Mouse (Mus musculus): Measurements from ENCODE around the gene Pou5f1. TPM values are rescaled to one million over a fixed set of nuclear protein-coding genes. Genes with fewer than 3 reads are reported as not detected.

Gene Pou5f1
- total and polyA plus RNA-seq, 2 experiments from 2014 or later = not detected

DNA sequence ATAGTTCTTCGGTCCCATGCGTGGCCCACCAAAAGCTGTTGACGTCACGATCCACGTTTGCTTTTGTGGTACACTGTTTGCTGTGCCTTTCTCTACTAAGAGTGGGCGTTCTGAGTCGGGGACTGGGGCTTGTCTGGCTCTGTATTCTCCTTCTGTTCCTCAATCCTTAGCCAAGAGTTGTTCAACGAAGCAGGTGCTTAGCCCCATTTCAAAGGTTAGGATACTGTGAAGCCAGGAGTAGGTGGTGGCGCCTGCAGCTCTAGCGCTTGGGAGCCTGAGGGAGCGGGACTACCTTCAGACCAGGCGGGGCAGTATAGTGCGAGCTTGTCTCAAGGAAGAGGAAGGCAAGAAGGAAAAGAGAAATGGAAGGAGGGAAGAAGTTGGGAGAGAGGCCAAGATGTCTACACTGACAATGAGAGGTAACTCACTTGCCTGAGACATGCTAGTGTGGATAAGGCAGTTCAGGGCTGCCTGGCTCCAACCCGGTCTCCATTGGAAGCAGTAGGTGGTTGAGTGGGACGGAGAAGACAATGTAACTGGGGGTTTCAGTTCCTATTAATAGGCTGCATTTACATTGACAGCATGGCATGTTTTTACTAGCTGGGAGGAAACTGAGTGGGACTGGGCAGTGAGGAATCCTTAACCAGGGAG, 37.1 kb downstream of the Pou5f1 start:
- Histone ChIP-seq H3K9me3 (ENCODE audit: low read length) (no peaks in the 10 kb centered on the region), H3K4me1 (ENCODE audit: insufficient read depth) (no peaks in the 10 kb centered on the region), H3K27ac (ENCODE audit: low read depth, low read length) (no peak overlapping the region), H3K9ac (no peak overlapping the region), H3K36me3 (ENCODE audit: insufficient read depth) (no peaks in the 10 kb centered on the region), H3K4me3 (ENCODE audit: low read depth, low read length) (no peak overlapping the region), H3K4me2 (ENCODE audit: low read depth) (no peak overlapping the region), H3K27me3 (ENCODE audit: insufficient read depth, low read length) (no peaks in the 10 kb centered on the region)
- 74% methylated on average over 15 of the region's 15 CpGs for WGBS
- TF ChIP-seq CTCF (IDR thresholded peaks at IDR 0.05; ENCODE audit: low read depth) = no peak
- ATAC-seq = no peak
- DNase-seq = no peak

DNA sequence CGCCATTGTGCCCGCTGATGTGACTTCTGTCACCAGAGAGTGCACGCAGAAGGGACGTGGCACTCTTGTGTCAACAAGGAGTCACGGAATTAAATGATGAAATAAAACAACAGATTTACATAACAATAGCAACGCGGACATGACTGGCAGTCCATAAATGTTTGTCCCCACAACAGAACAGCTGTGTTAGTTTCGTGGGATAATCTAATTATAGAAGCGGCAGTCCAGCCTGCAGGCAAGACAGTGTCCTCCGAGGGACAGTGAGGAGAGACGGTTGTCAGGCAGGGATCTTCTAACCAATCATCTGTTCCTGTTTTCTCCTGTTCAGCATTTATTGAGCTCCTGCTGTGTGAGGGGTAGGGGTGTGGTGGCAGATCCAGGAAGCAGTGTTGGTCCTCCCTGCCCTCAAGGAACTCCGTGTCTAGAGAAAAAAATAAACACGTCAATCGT, 37.6 kb downstream of the Pou5f1 start:
- H3K9ac ChIP-seq = no peak overlapping the region
- no peak for TF ChIP-seq CTCF (IDR thresholded peaks at IDR 0.05; ENCODE audit: low read depth)
- no peaks in the 10 kb centered on the region for H3K27me3 ChIP-seq (ENCODE audit: insufficient read depth, low read length)
- no peak overlapping the region for H3K4me2 ChIP-seq (ENCODE audit: low read depth)
- no peak for ATAC-seq
- no peak for DNase-seq
- no peak overlapping the region for H3K27ac ChIP-seq (ENCODE audit: low read depth, low read length)
- 33% methylated on average over 14 of the region's 14 CpGs for WGBS
- H3K9me3 ChIP-seq (ENCODE audit: low read length) = no peaks in the 10 kb centered on the region
- no peaks in the 10 kb centered on the region for H3K36me3 ChIP-seq (ENCODE audit: insufficient read depth)
- H3K4me1 ChIP-seq (ENCODE audit: insufficient read depth) = no peaks in the 10 kb centered on the region
- no peak overlapping the region for H3K4me3 ChIP-seq (ENCODE audit: low read depth, low read length)

DNA sequence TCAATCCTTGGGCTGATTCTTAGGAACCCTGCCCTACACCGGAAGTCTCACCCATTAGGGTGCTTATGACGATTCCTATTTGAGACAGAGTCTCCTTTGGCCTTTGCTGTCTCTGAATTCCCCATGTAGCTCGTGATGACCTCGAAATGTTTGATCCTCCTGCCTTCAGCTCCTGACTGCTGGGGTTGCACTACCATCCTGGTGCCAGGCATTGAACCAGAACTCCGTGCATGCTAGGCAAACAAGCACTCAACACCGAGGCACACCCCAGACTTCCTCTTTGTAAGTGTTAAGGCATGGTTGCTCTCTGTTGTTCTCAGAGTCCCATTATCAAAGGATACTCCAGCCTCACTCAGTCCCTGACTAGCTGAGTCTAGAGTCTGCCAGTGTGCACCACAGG, 38.2 kb downstream of the Pou5f1 start:
- Histone ChIP-seq H3K4me2 (ENCODE audit: low read depth) (no peak overlapping the region), H3K4me1 (ENCODE audit: insufficient read depth) (no peaks in the 10 kb centered on the region), H3K9ac (no peak overlapping the region), H3K4me3 (ENCODE audit: low read depth, low read length) (no peak overlapping the region), H3K27me3 (ENCODE audit: insufficient read depth, low read length) (no peaks in the 10 kb centered on the region), H3K9me3 (ENCODE audit: low read length) (no peaks in the 10 kb centered on the region), H3K27ac (ENCODE audit: low read depth, low read length) (no peak overlapping the region), H3K36me3 (ENCODE audit: insufficient read depth) (no peaks in the 10 kb centered on the region)
- no peak for DNase-seq
- WGBS = 83% methylated on average over 6 of the region's 6 CpGs
- no peak for TF ChIP-seq CTCF (IDR thresholded peaks at IDR 0.05; ENCODE audit: low read depth)
- no peak for ATAC-seq

DNA sequence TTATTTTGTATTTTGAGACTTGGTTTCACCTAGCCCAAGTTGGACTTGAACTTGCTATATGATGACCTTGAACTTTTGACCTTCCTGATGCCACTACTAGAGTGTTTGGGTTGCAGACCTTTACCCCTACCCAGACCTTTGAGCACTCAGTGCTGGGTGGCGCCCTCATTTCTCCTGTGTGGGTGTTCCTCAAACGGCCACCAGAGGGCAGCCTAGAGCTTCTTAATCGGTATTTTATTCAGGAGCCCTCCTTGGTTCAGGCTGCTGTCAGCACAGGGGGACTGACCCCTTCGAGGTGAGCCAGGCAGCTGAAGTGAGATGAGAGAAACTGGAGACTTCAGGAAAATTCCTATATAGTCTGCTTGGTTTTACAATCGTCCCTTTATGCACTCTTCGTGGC, 38.9 kb downstream of the Pou5f1 start:
- DNase-seq = peak; percentile 75
- H3K9ac ChIP-seq = no peak overlapping the region
- no peak overlapping the region for H3K4me3 ChIP-seq (ENCODE audit: low read depth, low read length)
- H3K4me2 ChIP-seq (ENCODE audit: low read depth) = no peak overlapping the region
- WGBS = 33% methylated on average over 6 of the region's 6 CpGs
- no peaks in the 10 kb centered on the region for H3K36me3 ChIP-seq (ENCODE audit: insufficient read depth)
- ATAC-seq = peak; percentile 55; the same call in 1 of the 2 replicates
- H3K9me3 ChIP-seq (ENCODE audit: low read length) = no peaks in the 10 kb centered on the region
- no peak overlapping the region for H3K27ac ChIP-seq (ENCODE audit: low read depth, low read length)
- H3K27me3 ChIP-seq (ENCODE audit: insufficient read depth, low read length) = no peaks in the 10 kb centered on the region
- H3K4me1 ChIP-seq (ENCODE audit: insufficient read depth) = 0 out of 2 replicates have a peak, but pooled peaks cover 5% of the 10 kb centered on the region
- TF ChIP-seq CTCF (IDR thresholded peaks at IDR 0.05; ENCODE audit: low read depth) = peak; percentile 84

DNA sequence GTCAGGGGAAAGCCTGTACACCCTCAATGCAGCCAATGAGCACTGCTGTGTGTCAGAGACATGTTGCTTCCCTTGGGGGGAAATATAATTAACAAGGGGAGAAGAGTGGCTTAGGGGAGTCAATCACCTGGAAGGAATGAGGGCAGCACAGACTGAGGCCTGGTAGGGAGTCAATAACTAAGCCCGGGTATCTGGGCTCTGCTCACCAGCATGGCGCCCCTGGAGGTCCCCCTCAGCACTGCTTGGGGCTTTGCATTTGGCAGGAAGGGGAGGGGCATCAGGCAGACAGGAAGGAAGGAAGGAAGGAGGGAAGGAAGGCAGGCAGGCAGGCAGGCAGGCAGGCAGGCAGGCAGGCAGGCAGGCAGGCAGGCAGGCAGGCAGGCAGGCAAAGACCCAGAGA, 41.6 kb downstream of the Pou5f1 start:
- Histone ChIP-seq H3K9ac (no peak overlapping the region), H3K27me3 (ENCODE audit: insufficient read depth, low read length) (no peaks in the 10 kb centered on the region), H3K4me1 (ENCODE audit: insufficient read depth) (0 out of 2 replicates have a peak, but pooled peaks cover 8% of the 10 kb centered on the region), H3K4me3 (ENCODE audit: low read depth, low read length) (no peak overlapping the region), H3K36me3 (ENCODE audit: insufficient read depth) (no peaks in the 10 kb centered on the region), H3K9me3 (ENCODE audit: low read length) (no peaks in the 10 kb centered on the region), H3K4me2 (ENCODE audit: low read depth) (no peak overlapping the region), H3K27ac (ENCODE audit: low read depth, low read length) (no peak overlapping the region)
- DNase-seq (no peak), ATAC-seq (no peak)
- TF ChIP-seq CTCF (IDR thresholded peaks at IDR 0.05; ENCODE audit: low read depth) = no peak
- WGBS = 43% methylated on average over 2 of the region's 2 CpGs

GRCm38 (mm10) chr17:35548636-35549035, 42.8 kb downstream of the Pou5f1 start:
- Histone ChIP-seq H3K27me3 (ENCODE audit: insufficient read depth, low read length) (no peaks in the 10 kb centered on the region), H3K27ac (ENCODE audit: low read depth, low read length) (no peak overlapping the region), H3K4me3 (ENCODE audit: low read depth, low read length) (no peak overlapping the region), H3K9ac (no peak overlapping the region), H3K4me1 (ENCODE audit: insufficient read depth) (0 out of 2 replicates have a peak, but pooled peaks cover 8% of the 10 kb centered on the region), H3K9me3 (ENCODE audit: low read length) (no peaks in the 10 kb centered on the region), H3K4me2 (ENCODE audit: low read depth) (no peak overlapping the region), H3K36me3 (ENCODE audit: insufficient read depth) (no peaks in the 10 kb centered on the region)
- no peak for TF ChIP-seq CTCF (IDR thresholded peaks at IDR 0.05; ENCODE audit: low read depth)
- DNase-seq (no peak), ATAC-seq (no peak)
- 21% methylated on average over 5 of the region's 5 CpGs for WGBS

DNA sequence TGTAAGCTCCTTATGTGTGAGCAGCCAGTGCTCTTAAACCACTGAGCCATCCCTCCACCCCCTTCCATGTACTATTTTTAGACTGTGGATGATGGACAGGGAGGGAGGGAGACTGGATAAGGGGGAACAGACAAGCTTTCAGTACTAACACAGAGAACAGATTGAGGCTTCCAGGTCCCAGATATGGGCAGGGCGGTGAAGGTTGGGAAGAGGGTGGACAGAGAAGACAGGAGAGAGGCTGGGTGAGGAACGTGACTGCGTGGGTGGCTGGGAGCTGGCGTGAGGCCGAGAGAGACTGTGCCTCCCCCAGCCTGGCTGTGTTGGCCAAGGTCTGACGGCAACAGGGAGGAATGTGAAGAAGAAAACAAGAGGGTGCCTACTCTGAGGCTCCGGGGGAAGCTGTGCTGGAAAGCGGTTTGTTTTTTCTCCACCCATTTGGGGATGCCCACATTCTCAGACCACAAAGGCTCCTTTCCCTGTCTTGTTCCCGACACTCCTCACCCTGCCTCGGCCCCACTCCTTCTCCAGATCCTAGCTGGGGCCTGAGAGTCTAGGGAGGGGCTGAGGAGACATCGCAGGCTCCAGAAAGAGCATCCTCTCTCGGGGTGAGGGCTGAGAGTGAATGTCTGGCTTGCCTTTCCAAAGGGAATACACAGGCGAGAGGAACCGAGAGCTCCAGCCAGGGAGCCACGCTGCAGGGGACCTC, 43.8 kb downstream of the Pou5f1 start:
- Histone ChIP-seq H3K4me3 (ENCODE audit: low read depth, low read length) (no peak overlapping the region), H3K36me3 (ENCODE audit: insufficient read depth) (no peaks in the 10 kb centered on the region), H3K9me3 (ENCODE audit: low read length) (no peaks in the 10 kb centered on the region), H3K27me3 (ENCODE audit: insufficient read depth, low read length) (no peaks in the 10 kb centered on the region), H3K4me1 (ENCODE audit: insufficient read depth) (0 out of 2 replicates have a peak, but pooled peaks cover 8% of the 10 kb centered on the region), H3K27ac (ENCODE audit: low read depth, low read length) (no peak overlapping the region; the same call in none of the 2 replicates), H3K4me2 (ENCODE audit: low read depth) (no peak overlapping the region), H3K9ac (no peak overlapping the region)
- WGBS = 29% methylated on average over 15 of the region's 15 CpGs
- TF ChIP-seq CTCF (IDR thresholded peaks at IDR 0.05; ENCODE audit: low read depth) = no peak
- DNase-seq (peak; percentile 51), ATAC-seq (peak; percentile 75)

All from forebrain, postnatal 0 days (tissue).